Mouse (Mus musculus): ENCODE measurements around the gene Dach1.
A peak's percentile ranks its signal among the peaks of the same experiment; 100 is the strongest.

The Dach1 gene

DNA sequence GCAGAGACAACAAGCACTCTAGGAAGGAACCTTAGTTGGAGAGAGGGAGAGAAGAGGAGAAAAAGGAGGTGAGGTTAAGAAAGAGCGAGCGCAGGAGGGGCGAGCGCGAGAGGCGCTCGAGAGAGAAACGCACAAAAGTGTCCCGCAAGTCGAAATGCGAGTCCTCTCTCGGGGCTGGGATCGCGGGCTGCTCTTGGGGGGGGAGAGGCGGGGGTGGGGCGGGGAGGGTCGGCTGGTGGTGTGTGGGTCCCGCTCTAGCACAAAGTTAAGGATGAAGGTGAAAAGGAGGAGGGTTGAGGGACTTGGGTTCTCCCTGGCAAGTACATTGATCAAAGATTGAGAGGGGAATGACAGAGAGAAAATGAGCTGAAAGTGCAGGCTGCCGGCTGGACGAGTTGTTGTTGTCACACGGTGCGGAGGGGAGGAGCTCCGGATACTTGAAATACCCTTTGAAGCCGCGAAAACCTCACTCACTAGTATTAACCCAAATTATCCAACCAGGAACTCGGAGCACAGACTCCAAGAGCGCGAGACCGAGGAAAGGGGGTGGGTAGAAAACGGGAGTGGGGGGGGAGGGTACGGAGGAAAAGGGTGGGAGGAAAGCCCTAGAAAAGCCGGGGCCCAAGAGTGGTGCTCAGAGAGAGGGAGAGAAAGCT, at the start of gene Dach1:
Gene Dach1 (minus strand): TSS at position 345 of the 656 bp plus-strand sequence.
- peak; percentile 26 for DNase-seq

DNA sequence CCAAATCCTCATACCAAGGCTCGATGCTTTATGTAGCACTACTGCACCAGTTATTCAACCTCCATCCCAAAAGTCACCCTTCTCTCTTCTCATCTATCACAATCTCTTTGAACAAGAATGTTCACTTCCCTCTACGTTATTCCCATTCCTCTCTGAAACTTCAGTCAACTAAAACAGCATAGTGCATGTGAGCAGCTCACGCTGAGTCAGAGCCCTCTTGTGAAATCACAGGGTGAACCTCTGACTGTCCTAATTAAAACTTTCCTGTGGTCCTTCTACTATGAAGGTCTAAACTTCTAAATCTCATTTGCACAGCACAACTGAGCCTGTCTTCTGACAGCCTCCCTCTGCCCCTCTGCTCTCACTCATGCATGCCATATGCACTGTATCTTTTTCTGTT, 30.5 kb upstream of the Dach1 start:
- DNase-seq, result no peak

DNA sequence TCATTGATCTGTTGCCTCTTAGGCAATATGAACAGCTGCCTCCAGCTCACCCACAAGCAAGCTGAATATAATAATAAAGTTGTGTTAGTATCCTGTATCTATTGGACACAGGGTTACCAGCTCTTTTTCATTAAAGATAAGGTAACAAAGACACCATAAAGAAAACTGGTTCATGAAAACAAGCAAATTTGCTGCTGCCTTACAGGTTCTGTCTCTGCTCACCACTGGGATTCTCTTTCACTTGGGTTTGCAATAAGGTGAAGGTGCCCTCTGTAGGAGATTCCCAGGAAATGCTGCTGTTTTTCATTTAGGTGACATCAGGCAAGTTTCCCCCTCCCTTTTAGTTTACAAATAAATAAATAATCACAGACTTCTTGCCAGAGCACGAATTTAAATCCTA, 12.0 kb upstream of the Dach1 start:
- no peak for DNase-seq

DNA sequence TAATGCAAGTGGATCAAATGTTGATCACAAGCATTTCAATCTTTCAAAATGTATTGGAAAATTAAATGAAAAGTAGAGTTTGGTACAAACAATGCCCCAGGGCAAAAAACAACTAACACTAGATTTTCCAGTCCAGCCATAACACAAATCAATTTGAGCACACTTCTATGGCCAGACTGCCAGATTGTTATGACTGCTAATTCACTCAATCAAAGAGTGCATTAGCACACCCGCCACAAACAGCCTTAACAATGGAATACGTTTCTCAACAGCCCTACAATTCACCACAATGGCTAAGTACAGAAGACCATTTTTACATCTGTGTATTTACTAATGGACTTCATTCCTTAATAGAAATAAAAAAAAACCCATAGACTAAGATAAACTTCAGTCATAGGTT, 4.3 kb upstream of the Dach1 start:
- no peak for DNase-seq

DNA sequence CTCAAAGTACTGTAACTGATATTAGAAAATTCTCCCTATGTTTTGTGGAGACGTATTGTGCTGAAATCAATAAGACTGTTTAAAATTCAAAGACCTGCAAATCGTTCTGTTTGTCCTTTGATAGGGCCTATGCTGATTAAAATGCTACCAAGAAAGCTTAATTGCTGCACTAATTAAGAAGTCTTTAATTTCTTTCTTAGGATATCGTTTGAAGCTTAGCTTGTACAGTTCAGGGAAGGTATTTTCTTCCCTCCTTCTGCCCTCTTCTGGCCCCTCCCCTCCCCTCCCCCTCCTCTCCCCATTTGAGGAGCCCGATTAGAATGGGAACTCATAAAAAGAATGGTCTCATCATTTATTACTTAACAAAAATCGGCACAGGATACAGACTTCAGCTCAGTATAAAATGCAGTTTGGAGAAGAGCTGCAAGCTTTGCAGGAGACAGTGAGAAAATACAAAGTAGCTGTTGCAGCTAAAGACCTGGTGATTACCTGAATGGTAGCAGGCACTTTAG, 2.9 kb upstream of the Dach1 start:
- DNase-seq, result no peak

DNA sequence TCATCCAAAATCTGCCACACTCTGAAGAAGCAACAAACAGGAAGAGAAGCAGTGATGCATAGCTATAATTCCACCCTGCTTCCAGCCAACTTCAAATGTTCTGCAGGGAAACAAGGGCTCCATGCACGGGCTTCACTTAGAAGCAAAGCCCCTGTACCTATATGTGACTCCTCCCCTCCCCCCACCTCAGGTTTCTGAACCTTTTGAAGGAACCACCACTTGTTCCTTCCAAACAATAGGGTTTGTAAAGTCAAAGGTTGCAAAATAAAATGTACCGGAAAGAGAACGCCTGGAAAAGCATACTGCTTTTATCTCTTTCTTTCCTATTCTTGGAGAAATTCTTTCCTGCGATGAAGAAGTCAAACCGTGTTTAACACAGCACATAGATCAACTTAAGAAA, 2.3 kb upstream of the Dach1 start:
- DNase-seq, result no peak

DNA sequence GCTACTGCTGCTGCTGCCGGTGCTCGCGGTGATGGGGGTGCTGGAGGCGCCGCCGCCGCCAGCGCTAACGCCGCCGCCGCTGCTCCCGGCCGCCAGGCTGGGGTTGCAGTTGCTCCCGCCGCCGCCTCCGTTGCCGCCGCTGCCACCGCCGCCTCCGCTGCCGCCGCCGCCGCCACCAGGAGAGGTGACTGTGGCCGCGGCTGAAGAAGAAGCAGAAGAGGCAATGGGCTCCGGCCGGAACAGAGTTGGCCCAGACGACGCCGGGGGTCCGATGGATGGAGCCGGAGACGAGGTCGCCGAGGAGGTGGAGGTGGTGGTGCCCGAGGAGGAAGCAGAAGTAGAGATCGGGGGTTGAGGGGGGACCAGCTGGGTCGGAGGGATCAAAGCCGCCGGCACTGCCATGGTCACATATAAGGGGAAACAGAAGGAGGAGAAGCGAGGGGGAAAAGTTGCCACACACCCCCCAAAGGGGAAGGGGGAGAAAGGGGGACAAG, 610 bp downstream of the Dach1 start:
- DNase-seq, result peak; percentile 5

DNA sequence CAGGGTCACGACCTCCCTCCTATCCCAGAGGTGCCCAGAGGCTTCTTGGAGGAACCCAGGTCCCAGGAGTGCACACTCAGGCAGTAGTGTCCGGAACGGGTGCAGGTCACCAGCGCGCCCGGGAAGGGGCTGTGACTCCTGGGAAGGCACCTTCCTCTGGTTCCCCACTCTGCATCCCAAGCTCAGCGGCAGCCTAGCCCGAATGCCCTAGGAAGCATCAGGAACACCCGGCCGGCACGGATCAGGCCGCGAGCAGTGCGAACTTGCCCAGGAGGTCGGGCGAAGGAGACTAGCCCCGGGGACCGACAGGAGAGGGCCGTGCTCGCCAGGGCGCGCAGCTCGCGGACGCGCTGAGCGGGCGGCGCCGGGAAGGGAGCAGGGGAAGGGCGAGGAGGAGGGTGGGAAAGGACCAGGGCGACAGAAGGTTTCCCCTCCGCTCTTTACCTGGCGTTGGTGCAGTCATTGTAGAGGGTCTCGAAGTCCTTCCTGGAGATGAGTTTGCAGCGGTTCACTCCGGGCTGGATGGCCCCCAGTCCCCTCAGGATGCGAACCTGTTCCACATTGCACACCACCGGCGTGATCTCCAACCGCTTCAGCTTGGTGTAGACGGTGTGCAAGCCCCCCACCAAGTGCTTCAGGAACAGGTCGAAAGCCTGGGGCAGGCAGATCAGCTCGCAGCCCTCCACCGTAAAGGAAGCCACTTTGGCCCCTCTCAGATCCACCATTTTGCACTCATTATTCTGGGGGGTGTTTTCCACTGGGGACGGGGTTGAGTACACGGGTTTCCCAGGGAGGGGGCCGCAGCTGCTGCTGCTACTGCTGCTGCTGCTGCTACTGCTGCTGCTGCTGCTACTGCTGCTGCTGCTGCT, 1.3 kb downstream of the Dach1 start:
- peak; percentile 10 for DNase-seq

DNA sequence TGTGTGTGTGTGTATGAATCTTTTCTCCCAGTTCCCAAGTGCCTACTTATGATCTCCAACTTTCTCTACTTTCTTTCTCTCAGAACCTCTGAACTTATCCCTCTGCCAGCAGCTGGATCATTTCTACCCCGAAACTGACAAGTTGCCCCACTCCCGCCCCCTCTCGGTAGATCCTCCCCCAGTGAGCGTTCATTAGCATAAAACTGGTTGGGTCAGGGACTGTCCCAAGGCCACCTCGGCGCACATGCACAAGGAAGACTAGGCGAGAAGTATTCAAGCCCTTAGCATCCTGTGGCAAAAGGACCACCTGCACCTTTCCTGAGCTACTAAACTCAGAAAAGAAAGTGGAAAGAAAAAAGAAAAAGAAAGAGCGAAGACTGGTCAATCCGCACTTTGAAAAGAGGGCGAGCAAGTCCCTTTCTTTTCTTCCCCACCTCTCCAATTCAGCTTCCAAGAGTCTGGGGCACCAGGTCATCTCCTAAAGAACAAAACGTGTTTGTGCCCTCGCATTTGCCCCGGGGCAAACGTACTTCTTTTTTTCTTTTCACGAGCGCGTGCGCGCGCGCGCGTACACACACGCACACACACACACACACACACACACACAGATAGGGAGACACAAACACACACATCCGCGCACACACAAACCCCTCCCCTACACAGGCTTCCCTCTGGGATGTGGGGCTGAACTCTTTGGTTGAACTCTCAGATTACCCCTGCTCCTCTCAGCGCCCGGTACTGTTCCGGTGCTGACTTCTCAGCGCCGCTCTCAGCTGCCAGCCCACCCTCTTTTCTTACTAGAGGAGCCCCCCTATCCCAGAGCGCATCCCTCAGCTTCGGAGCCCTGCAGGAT, 2.2 kb downstream of the Dach1 start:
- DNase-seq, result peak; percentile 6

DNA sequence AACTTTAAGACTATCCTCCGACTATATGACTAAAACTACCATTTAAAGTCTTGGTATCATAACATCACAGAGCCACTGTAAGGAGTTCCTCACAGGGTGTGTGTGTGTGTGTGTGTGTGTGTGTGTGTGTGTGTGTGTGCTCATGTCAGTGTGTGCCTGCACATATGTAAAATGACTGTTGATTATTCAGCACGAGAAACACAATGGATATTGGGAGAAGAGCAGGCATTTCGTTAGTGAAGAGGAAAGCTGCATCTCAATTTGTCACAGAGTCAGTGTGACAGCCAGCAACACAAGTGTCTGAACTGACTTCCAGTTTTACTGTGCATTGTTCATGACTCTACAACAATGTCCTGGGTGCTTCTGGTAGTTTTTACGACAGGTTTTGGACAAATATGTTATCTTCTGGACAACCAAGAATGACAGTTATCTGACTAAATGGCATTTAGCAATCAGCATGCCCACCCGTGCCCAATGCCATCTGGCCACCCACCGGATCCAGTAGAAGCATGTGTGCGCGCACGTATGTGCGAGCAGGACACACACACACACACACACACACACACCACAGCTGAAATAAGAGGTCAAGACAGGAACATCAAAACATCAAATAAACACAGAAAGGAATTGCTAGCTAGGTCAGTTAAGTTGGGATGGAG, 3.1 kb downstream of the Dach1 start:
- DNase-seq, result no peak

DNA sequence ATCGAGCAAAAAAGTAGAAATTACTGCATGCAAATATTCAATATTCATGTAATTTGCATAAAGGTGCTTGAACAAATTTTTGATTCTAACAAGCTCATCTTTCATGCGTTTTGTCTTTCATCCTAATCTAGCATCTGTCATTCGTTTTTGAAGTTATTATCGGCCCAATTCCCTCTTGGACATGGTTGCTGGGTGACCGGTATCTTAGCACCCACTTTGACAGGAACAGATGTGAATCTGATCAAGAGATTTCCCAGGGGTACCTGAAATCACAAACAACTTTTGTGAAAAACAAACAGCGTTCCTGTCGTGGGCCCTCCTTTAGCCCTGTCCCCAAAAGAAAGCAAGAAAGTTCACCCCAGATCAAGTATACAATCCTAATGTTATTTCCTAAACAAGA, 12.8 kb downstream of the Dach1 start:
- DNase-seq, result no peak

DNA sequence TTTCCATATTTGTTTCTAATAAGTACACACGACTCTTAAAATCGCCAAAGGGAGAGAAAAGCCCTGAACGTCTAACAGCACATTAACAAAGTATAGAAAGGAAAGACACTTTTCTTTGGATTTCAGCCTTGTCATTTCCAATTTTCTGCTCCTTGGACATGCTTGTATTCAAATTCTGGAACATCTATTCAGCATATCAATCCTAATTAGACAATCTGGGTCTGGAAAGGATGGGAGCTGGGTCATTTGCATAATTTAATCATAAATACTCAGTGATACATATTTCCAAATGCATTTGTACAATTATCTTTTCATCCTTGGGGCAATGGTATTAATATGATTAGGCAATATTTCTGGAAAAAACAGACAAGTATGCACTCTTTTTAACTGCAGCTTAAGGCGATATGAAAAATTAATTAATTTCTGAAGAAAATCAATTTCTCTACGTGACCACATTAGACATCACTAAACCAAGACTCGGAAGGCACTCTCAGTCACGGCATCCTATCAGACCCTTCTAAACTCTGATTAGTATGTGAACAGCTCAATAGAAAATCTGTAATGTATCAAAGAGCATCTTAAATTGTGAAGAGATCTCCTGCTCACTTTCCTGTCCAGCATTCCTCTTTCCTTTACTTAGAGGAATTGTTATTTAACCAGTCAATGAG, 13.7 kb downstream of the Dach1 start:
- no peak for DNase-seq

DNA sequence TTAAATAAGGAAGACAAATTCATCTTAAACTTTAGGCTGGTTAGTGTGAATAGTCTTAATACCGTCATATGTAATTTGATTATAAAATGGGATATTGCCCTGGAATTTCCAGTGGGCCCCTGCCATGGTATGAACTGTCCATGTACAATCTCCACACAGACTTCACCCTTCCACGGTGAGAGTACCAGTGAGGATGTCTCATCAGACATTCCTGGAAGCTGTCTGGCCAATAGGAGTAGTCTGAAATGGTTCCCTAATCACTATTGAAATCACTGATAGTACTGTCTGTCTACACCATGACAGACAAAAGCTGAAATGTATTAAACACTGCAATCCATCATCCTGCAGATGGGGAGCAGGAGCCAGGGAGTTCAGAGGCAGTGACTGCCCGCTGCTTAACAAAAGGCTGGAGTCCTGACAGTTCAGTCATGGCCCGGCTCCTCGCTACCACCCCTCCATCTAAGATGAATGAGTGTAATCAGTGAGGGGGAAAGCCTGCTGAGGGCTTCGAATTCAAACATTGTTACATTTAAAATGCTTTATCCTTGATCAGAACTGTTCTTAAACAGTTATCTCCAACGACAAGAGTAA, 14.6 kb downstream of the Dach1 start:
- no peak for DNase-seq

DNA sequence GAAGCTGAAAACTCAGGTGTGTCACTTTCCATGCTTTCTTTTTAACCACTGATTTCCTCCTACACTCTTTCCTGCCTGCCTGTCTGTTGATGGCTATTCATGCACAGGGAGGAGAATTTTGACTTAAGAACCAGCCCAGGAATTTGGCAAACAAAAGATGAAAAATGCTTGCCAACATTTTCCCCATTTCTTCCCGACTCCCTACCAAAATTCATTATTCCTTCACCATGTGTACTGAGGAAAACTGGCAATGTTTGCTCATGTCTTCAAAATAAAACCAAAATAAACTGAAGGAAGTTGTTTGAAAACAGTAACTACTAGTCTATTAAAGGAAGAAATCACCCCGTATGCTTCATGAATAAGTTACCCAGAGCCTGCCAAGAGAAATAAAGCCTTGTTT, 27.8 kb downstream of the Dach1 start:
- no peak for DNase-seq

DNA sequence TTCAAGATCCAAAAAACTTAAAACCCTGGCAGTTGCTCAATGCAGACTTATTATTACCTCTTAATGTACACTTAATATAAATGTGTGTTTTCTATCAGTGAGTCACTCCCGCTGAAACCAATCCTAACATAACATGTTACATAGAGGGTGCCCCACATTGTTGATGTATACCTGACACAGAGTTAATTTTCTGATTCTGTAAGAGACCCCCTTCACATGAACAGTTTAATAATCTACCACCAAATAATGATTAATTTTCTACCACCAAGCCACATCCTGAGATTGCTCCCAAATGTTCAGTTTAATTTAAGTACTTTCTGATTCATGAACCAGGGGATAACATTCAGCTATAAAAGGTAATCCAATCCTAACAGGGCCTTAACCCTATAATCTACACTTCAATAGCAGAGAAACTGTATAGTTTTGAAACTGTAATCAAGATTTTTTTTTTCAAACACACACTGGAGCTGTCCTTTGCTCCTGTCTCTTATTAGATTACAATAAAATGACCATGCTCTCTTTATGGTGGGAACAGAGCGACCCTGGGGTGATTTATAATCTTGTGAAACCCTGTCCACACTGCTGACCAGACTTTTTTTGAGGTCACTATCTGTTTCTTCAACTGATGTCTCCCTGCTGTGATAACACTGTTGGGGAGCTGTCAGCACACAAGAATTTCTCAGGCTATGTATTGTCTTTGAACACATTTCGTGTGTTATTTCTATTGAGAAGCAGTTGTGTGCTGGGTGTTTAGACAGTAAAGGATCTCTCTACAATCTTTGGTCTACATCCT, 30.5 kb downstream of the Dach1 start:
- no peak for DNase-seq

DNA sequence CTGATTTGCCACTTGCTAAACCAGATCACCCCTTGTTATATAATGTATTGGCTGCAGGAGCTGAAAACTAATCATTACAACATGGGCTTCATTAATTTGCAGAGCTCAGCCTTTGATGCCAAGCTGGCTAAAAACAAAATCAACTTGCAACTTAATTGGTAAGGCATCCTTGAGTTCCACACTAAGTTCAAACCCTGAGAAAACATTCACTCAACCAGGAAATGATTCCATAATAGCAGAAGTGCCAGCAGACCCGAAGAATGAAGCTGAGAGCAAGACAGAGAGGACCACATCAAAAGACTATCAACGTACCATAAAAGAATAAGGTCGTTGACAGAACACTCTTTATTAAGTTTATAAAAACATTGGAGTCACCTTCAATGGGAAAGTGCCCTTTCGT, 35.0 kb downstream of the Dach1 start:
- DNase-seq, result no peak

DNA sequence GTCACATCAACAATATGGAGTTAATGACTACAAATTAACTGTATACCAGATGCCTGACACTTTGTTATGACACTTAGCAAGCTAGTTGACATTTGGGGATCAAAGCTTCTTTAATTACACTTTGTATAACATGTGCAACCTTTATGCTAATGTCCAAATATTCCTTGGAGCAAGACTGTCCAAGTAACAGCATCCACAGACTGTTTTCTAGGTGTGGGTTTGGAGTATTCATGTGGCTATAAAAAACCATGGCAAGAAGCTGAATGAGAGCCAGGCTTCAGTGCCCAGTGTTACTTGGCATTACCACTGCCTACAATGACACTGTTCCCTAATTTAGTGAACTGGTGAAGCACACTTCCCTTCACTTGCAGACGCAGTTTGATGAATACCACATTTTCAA, 46.5 kb downstream of the Dach1 start:
- DNase-seq, result no peak

DNA sequence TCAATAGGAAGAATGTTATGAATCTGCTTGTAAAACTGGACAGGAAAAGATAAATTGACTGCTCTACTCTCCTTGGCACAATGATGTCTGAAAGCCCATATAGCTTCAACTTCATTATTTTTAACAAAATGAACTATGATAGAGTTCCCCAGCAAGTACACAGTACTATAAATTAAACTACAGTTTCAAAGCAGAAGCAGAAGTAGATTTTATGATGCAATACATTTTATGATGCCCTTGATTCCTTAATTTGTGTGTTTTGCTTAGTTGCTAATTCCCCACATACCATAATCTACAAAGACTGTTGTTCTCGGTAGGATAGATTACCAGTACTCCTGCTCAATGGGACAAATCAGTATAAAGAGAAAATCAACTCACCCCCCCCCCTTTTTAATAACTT, 52.9 kb downstream of the Dach1 start:
- no peak for DNase-seq

DNA sequence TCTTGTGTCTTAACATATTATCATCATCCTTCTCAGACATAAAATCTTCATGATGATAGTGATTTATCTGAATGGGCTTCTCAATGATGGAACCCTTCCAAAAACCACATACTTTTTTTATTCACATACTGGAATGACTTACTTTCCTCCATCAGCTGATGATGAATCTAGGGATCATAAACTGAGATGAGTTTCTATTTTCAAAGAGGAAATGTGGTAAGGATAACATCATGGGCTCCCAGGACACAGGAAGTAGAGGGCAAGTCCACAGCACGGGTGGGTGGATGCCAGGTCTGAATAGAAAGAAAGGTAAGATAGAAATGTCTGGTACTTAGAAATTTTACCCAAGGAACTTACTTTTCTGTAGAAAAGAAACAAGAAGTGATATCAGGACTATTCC, 56.5 kb downstream of the Dach1 start:
- DNase-seq, result no peak

DNA sequence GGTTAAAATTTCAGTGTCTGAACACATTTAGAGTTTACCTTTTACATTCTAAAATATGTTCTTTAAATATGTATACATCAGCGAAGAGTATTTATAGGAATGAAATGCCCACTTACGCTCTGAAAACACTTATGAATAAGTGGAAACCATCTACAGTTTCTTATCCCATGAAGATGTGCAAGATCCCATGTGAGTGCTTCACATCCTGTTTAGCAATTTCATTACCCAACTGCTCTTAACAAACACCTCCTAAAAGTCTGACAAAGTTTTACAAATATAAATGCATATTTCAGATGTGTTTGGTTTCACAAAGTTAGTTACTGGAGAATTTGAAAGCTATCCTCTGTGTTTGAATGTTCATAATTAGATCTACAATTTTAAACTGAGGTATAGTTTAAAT, 59.6 kb downstream of the Dach1 start:
- DNase-seq, result no peak

DNA sequence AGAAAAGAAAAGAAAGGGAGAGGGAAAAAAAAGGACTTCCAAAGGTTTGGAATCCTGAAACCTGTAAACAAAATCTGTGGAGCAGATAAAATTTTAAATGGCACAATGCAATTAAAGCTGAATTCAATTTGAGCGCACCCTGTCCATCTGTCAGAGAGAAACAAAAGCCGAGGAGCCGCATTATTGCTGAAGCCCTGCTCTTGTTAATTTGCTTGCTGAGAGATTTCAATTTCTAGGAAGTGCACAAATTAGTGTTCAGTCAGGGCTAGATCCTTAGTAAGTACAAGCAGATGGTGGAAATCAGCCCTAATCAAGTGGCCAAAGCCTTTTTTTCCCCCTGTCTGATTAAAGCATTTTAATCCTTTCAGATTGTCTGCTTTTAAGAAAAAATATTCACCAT, 60.8 kb downstream of the Dach1 start:
- no peak for DNase-seq

Measured in cerebellum, adult 9-11 months (tissue).